27 mouse cellular contexts compared by ENCODE assay signal in genomic region chr4:77110894-77111293, GRCm38 (mm10).
DNase-seq lines count a peak whose midpoint lies in the region; ATAC-seq and TF ChIP-seq lines count a peak whose summit lies in the region.
"Had no signal": no experiment of that assay in that cellular context is flagged by ENCODE, and none has a peak within 500 bp of the region (broad histone marks: within the 10 kb centered on the region; RNA-seq: fewer than 3 reads in every experiment).

No protein-coding gene starts in this region.

- WGBS in forebrain, embryonic 11.5 days = 76% methylated on average over 1 of the region's 1 CpGs
- WGBS in hindbrain, postnatal 0 days = 77% methylated on average over 1 of the region's 1 CpGs

- H3K9me3 ChIP-seq in forebrain, embryonic 11.5 days (ENCODE audit: control insufficient read depth, low read length) = no peaks in the 10 kb centered on the region
- no peaks in the 10 kb centered on the region for H3K9me3 ChIP-seq in hindbrain, postnatal 0 days (ENCODE audit: low read length)
- H3K9me3 ChIP-seq: embryonic facial prominence, embryonic 10.5 days; embryonic facial prominence, embryonic 12.5 days; forebrain, embryonic 12.5 days; G1E had no signal

- H3K27ac ChIP-seq in forebrain, embryonic 11.5 days (ENCODE audit: low read depth, low read length) = no peak overlapping the region
- H3K27ac ChIP-seq in hindbrain, postnatal 0 days = no peak overlapping the region
- H3K27ac ChIP-seq: embryonic facial prominence, embryonic 10.5 days; embryonic facial prominence, embryonic 12.5 days; forebrain, embryonic 12.5 days had no signal

- no peak overlapping the region for H3K4me2 ChIP-seq in forebrain, embryonic 11.5 days (ENCODE audit: low read depth, low read length, severe bottlenecking)
- no peak overlapping the region for H3K4me2 ChIP-seq in hindbrain, postnatal 0 days (ENCODE audit: low read depth, low read length)
- H3K4me2 ChIP-seq: embryonic facial prominence, embryonic 12.5 days; forebrain, embryonic 12.5 days had no signal

- no peak for TF ChIP-seq CTCF in hindbrain, postnatal 0 days (IDR thresholded peaks at IDR 0.05; ENCODE audit: low read depth)

- H3K27me3 ChIP-seq in forebrain, embryonic 11.5 days (ENCODE audit: control insufficient read depth, insufficient read depth, low read length) = no peaks in the 10 kb centered on the region
- H3K27me3 ChIP-seq in hindbrain, postnatal 0 days (ENCODE audit: insufficient read depth, low read length) = no peaks in the 10 kb centered on the region
- H3K27me3 ChIP-seq: CH12.LX; embryonic facial prominence, embryonic 12.5 days; forebrain, embryonic 12.5 days; Patski had no signal

- H3K36me3 ChIP-seq in forebrain, embryonic 11.5 days (ENCODE audit: control insufficient read depth, insufficient read depth, low read length) = no peaks in the 10 kb centered on the region
- H3K36me3 ChIP-seq in hindbrain, postnatal 0 days (ENCODE audit: insufficient read depth, low read length) = no peaks in the 10 kb centered on the region
- H3K36me3 ChIP-seq: embryonic facial prominence, embryonic 10.5 days; embryonic facial prominence, embryonic 12.5 days; forebrain, embryonic 12.5 days; G1E had no signal

- peak; percentile 13 for DNase-seq in 416B (ENCODE audit: low read depth)
- no peak for DNase-seq in urinary bladder, postnatal 4 days (ENCODE audit: low spot score in 2 of 2)
- DNase-seq in forebrain, embryonic 11.5 days (ENCODE audit: low spot score) = no peak
- DNase-seq in hindbrain, postnatal 0 days (ENCODE audit: low spot score) = no peak
- DNase-seq: adrenal gland, adult 2 months; adrenal gland, postnatal 10 days; adrenal gland, postnatal 25 days; B cell, adult 2 months; cerebellum, adult 11 months; cerebellum, adult 18-20 months; cerebellum, adult 8-10 months; cerebellum, adult 9-11 months; cerebellum, postnatal 14 days; cerebellum, postnatal 36 days had no signal

- H3K9ac ChIP-seq in forebrain, embryonic 11.5 days (ENCODE audit: low read length) = no peak overlapping the region
- no peak overlapping the region for H3K9ac ChIP-seq in hindbrain, postnatal 0 days (replicated peaks; ENCODE audit: low read length)
- H3K9ac ChIP-seq: embryonic facial prominence, embryonic 12.5 days; forebrain, embryonic 12.5 days had no signal

- no peak overlapping the region for H3K4me3 ChIP-seq in forebrain, embryonic 11.5 days (ENCODE audit: low read depth, low read length)
- no peak overlapping the region for H3K4me3 ChIP-seq in hindbrain, postnatal 0 days (ENCODE audit: low read length)
- H3K4me3 ChIP-seq: embryonic facial prominence, embryonic 10.5 days; embryonic facial prominence, embryonic 12.5 days; forebrain, embryonic 12.5 days had no signal

- ATAC-seq in common myeloid progenitor, adult 5-6 weeks (replicated peaks; ENCODE audit: low read depth, poor library complexity, severe bottlenecking) = peak; percentile 95
- peak; percentile 66 to 95 for ATAC-seq in hematopoietic stem cell, adult 5-6 weeks (replicated peaks in 1 of 2; ENCODE audit: insufficient read depth in 1 of 2, low FRiP score in 2 of 2, low TSS enrichment in 1 of 2, low read depth in 1 of 2, poor library complexity in 2 of 2, severe bottlenecking in 2 of 2)
- ATAC-seq in megakaryocyte-erythroid progenitor cell, adult 5-6 weeks (replicated peaks; ENCODE audit: low FRiP score, low TSS enrichment, poor library complexity, severe bottlenecking) = 0 out of 2 replicates have a peak, but pooled peaks have one; percentile 50
- ATAC-seq in forebrain, embryonic 11.5 days (replicated peaks; ENCODE audit: low FRiP score) = no peak
- ATAC-seq in hindbrain, postnatal 0 days = no peak
- ATAC-seq: activated CD4-positive, CD25-positive, alpha-beta regulatory T cell, adult 4 months; CD4-positive, CD25-positive, alpha-beta regulatory T cell, adult 4 months; forebrain, embryonic 14.5 days; forebrain, embryonic 16.5 days; Patski had no signal

- H3K4me1 ChIP-seq in forebrain, embryonic 11.5 days (replicated peaks; ENCODE audit: control insufficient read depth, insufficient read depth, low read length) = no peaks in the 10 kb centered on the region
- H3K4me1 ChIP-seq in hindbrain, postnatal 0 days (ENCODE audit: insufficient read depth, low read length) = no peaks in the 10 kb centered on the region
- H3K4me1 ChIP-seq: embryonic facial prominence, embryonic 10.5 days; embryonic facial prominence, embryonic 12.5 days; forebrain, embryonic 12.5 days had no signal

Comparison
In these comparisons a context has a peak if more than half of its experiments do, and no peak if none do; other contexts are left out.
1. ATAC-seq: peak in common myeloid progenitor, adult 5-6 weeks (single experiment), hematopoietic stem cell, adult 5-6 weeks (2 of 2) and megakaryocyte-erythroid progenitor cell, adult 5-6 weeks (single experiment); none in forebrain, embryonic 11.5 days (single experiment) and hindbrain, postnatal 0 days (single experiment).